Mouse (Mus musculus): Measurements from ENCODE around the gene Fam129c.

Fam129c gene

DNA sequence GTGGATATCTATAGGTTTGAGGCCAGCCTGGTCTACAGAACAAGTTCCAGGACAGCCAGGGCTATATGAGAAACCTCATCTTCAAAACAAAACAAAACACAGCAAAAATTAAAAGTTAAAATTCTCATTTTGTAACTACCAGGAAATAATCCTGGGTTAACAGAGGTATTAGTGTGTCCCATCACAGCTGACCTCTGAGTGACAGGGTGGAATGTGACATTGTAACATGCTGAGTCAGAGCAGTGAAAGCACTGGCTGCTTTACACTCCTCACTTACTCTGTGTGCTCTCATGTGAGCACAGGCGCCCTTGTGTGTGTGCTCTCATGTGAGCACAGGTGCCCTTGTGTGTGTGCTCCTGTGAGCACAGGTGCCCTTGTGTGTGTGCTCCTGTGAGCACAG is 22.4 kb upstream of the Fam129c start:
- no peak for DNase-seq

DNA sequence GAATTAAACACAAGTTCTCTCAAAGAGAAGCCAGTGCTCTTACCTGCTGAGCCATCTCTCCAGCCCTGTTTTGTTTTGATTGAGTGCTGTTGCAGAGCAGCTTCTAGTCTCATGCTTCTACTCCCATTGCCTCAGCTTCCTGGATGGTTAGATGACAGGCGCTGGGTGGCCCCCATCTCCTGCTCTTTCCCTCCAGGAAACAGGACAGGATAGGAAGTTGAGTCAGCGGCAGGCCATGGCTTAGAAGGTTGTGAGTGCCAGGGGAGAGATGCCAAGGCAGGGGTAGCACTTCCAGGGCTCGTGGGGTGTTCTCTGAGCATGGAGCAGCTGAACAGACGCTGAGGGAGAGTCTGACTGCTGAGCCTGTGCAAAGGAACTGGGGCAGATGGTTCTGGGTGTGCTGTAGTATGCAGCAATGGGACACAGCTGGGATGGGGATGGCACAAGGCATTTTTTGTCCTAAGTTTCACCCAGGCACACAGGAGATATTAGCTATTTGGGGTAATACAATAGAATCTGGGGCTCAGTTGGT is 19.5 kb upstream of the Fam129c start:
- DNase-seq: peak in 1 of 2 experiments; percentile 26

DNA sequence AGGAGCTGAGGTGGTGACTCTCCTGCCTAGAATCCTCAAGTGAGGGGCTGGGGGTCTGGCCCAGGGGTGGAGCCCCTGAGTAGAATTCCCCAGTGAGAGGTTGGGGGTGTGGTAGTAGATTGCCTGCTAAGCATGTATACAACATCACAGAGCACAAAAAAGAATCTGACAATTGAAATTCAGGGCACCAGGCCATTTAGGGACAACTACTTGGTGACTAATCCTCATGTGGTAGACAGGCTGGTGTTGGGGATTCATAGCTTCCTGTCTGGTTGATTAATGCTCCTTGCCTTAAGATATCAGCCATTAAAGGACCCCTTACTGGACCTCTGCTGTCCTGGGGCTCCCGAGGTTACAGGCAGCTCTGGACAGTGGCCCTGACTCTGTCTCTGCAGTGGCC is 18.4 kb upstream of the Fam129c start:
- no peak for DNase-seq

DNA sequence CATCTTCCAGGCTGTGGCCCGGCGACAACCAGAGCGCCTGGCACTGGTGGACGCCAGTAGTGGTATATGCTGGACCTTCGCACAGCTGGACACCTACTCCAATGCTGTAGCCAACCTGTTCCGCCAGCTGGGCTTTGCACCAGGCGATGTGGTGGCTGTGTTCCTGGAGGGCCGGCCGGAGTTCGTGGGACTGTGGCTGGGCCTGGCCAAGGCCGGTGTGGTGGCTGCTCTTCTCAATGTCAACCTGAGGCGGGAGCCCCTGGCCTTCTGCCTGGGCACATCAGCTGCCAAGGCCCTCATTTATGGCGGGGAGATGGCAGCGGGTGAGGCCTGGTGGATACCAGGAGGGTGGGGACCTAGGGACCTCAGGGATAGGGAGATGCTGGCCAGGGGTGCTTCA is 18.0 kb upstream of the Fam129c start:
- no peak for DNase-seq

DNA sequence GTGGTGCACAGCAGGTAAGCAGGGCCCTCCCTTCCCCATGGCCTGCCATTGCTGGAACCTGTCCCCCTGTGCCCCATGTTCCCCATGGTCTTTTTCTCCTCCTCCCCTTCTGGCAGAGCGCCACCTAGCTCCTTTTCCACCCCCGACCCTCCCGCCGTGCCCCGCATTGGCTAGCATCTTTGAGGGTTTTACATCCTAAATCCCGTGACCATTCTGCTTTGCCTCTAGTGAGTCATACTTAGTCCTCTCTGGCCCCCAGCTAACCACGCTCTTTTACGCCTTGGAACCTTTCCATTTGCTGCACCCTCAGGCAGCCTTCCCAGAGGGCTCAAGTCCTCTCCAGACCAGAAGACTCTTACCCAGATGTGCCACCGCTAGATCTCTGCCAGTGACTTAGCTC is 17.2 kb upstream of the Fam129c start:
- no peak for DNase-seq

DNA sequence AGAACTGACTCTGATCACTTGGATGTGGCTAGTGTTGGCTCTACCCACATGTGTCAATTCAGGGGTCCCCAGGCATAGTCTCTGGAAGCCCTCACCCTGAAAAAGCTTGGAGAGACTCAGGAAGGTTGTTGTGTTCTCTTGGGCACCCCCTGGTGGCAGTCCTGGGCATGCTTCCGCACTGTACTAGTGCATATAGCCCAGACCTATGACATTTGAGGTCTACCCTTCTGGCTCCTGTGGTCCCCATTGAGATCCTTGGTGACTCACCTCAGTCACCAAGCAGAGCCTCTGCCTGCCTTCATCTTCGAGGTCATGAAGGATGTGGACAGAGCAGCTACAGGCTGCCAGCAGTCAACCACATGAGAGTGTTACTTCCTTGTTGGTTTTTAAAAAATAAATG is 10.6 kb upstream of the Fam129c start:
- DNase-seq: peak; percentile 43 to 53

DNA sequence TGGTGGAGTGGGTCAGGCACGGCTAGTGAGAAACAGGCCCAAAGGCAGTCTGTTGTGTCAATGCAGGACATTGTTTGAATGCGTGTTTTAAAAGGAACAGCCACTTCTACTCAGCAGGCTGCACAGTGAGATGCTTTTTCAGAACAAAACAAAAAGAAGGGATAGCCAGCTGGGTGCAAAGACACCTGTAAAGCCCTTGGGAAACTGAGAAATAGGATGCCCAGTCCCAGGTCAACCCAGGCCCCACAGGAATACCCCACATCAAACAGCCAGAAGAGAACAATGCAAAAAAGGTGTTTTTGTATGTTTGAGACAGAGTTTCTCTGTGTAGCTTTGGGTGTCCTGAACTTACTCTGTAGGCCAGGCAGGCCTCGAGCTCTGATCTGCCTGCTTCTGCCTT is 8.7 kb upstream of the Fam129c start:
- no peak for DNase-seq

DNA sequence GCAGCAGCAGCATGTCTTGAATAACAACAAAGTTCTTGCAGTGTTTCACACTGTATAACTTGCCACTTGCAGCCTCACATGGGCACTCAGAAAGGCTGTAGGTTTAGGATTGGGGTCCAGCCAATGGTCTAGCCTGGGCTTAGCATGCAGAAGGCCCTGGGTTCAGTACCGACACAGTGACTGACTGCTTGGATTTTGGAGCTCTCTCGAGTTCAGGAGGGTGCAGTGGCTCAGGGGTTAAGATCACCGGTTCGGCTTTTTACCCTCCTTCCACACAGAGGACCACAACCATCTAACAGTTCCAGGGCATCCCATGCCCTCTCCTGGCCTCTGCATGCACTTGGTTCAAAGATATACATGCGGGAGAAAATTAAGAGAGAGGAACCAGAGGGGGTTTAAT is 6.4 kb upstream of the Fam129c start:
- no peak for DNase-seq

DNA sequence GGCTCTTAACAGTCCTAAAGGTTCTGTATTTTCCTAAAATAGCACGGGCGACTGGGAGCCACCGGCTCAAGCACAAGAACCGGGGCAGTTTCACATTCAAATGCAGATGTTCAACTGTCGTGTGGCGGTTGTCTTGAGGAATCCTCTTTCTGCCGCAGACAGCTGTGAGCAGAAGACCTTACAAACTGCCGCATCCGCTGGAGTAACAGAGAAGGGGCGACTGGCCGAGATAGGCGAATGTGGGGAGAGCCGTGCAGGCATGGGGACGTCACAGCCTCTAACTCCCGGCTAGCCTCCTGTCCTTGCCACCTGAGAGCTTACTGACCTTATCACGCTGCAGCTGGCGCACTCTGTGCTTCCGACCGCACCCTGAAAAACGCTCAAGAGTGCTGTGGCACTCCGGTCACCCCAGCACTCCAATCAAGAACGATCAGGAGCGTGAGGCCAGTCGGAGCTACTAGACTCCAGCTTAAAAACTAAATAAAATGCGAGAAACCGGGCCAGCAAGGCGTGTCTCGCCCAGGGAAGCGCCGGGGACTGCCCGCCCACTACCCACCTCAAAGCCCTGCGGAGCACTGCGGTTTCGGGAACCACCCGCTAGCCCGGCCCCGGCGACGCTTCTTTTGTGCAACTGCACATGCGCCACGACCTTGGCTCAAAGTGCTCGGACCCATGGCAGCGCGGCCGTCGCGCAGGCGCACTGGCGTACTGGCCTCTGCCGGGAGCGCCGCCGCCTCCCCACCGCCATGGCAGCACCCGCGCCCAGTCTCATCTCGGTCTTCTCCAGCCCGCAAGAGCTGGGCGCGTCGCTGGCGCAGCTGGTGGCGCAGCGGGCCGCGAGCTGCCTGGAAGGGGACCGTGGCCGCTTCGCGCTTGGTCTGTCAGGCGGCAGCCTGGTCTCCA is 5.7 kb upstream of the Fam129c start, which contains the start of gene Pgls:
Gene Pgls, plus strand, starts transcription at position 706 of the 903 bp plus-strand sequence.
- peak; percentile 98 for DNase-seq

DNA sequence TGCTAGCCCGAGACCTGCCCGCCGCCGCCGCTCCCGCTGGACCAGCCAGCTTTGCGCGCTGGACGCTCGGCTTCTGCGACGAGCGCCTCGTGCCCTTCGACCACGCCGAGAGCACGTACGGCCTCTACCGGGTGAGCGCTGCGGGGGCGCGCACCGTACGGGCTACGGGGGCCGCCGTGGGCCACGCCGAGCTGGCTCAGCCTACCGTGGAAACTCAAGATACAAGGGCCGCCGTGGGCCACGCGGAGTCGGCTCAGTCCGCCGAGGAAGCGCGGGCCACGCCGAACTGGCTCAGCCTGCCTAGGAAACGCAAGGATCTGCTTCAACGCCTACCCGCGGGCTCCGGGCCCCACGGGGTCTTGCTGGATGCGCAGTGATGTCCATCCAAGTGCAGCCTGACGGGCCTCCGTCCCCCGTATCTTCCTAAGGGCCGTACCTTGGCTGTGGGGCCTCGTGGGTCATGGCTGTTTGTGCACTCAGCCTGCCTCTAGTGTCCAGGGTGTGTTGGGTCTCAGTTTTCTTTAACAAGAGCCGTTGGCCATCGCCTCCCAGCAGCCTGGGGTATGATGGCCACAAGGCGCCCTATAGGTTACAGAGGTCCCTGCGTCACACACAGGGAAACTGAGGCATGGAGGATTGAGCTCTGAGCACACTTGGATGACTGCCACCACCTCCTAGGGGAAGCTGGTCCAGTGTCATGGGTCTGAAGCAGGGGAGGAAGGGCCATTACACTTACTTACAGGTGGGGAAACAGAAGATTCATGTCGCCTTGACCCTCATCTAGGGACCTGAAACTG is 4.9 kb upstream of the Fam129c start:
- DNase-seq: peak; percentile 91 to 93

DNA sequence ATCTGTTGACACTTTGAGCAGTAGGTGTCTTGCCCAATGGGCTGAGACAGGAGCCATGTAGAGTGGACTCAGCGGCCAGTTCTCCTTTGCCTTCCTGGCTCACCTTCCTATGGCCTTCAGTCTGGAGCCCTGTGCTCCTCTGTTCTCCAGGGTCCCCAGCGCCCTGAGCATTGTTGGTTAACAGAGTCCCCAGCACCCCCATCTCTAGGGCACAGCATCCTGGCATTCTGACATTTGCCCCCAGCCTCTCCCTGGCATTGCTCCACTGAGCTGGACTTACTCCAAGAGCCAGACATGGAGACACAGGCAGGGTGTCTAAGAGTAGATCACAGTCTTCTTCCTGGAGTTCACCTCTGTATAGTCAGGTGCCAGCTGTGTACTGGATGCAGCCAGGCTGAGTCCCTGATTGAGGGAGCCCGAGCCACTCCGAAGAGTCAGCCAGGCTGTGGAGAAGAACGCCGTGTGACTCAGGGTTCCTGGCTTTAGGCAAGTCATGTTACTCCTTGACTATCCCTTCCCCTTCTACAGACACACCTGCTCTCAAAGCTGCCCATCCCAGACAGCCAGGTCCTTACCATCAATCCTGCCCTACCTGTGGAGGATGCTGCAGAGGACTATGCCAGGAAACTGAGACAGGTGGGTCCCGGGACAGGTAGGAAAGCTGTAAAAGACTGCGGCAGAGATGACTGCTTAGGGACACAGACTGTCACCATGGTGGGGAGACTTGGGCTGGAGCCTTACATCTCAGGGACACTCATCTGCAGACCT is 3.7 kb upstream of the Fam129c start:
- DNase-seq: no peak

DNA sequence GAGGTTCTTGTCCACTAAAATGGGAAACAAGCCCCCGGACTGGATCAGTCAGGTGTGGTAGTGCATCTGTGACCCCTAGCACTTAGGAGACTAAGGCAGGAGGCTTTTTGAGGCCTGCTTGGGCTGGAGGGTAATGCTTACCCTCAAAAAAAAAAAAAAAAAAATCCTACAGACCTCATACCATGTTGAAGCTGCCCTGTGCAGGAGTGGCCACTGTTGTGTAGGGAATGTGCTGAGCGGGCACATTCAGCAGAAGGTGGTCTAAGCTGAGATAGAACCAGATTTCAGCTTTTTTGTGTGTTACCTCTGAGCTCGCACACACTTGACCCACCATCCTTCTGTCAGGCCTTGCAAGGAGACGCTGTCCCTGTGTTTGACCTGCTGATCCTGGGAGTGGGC is 3.1 kb upstream of the Fam129c start:
- DNase-seq: no peak

DNA sequence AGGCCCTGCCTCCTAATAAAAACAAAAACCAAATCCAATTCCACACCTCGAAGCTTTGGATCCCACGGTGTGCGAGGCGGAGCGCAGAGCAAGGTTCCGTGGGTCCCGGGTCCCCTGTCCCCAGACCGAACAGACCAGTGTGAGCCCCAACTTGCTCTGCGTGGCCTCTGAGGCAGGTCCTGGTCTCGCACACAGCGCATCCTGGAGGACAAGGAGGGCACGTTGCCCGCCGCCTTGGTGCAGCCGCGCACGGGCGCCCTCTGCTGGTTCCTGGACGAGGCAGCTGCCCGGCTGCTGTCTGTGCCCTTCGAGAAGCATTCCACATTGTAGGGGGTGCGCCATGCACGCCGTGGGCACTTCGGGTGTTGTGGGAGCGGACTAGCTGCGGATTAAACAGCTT is 1.6 kb upstream of the Fam129c start:
- peak; percentile 94 to 97 for DNase-seq

DNA sequence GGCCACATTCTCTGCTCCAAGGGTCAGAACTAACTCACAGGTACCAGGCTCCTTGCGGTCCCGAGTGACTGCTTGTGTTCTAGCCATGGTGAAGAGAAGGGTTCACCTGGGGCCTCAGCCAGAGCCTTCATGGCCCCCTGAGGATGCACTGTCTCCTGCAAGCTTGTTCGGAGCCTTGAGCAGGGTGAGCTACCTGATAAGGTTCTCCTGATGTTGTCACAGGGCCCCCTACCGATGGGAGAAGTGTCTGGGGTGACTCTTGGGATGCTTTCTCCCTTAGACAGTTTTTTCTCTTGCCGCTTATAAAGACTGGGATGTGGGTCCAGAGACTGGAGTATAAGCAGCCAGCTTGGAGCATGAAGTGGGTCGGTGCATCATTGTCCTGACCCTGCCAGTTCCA is 1.1 kb upstream of the Fam129c start:
- DNase-seq: no peak

DNA sequence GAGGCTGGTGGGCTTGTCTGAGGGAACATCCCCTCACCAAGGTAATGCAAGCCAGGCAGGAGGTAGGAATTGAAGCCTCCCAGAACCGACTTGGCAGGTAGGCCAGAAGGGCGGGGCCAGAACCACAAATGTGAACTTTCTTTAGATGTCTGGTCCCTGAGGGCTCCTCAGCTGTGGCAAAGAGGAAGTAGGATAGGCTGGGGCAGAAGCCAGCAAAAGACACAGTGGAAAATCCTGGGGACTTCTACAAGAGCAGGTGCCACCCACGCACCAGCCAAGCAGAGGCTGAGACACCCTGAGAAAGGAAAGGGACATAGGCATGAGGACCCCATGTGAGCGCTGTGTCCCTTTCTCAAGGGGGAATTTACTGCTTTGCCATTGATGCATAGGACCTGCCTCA is 650 bp upstream of the Fam129c start:
- no peak for DNase-seq

DNA sequence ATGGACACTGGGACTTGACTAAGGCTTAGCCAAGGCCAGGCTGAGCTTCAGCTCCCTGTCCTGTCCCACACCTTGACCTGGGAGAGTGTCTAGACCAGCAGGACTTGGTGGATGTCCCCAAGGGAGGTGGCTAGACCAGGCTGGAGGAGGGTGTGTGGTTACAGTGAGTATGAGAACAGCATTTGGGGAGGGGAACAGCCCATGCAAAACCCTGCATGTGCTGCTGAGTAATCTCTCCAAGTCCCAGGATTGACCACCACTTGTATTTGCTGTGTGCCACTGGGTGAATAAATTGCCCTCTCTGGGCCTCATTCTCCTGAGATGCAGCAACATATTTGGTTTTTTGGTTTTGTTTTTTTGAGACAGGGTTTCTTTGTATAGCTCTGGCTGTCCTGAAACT is 927 bp downstream of the Fam129c start:
- DNase-seq: no peak

DNA sequence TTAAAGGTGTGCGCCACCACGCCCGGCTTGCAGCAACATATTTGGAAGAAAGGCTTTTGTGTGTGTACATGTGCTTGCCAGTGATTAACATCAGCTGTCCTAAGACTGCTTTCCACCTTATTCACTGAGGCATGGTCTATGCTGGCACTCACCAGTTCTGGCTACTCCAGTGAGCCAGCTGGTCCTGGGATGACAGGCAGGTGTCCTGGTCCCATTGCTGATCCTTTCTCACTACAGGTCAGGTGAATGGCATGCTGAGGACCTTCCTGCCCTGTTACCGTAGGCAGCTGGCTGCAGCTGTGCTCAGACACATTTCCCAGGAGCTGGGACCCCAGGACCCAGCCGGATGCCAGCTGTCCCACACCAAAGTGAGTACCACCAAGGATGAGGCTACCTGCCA is 1.4 kb downstream of the Fam129c start:
- DNase-seq: no peak

DNA sequence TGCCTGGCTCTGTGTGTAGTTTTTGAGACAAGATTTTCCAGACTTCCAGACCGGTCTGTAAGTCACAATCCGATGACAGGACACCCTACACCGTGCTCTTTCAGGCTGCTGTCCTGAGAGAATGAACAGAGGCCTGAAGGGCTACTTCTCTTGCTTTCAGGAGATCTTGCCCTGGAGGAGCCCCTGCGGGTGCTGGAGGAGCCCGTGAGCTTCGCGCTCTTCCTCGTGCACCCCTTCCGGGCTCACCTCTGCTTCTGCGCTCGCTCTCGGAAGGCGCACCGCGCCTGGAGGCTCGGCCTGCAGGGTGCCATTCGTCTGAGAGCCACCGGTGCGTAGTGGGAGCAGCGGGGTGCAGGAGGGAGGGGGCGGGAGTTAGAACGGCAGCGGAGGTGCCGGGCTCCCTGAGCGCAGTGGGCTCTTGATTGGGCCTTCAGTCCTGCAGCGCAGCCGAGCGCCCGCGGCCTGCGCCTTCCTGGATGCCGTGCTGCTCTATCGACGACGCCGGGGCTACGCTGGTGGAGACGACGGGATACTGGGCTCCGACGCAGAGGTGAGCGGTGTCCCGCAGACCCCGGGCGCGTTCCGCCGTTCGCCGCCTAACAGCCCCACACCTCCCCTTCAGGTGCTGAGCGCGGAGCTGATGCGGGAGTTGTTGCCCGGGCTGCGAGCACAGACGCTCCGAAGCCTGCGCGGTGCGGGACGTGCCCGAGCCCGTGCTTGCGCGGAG is 4.7 kb downstream of the Fam129c start:
- no peak for DNase-seq

DNA sequence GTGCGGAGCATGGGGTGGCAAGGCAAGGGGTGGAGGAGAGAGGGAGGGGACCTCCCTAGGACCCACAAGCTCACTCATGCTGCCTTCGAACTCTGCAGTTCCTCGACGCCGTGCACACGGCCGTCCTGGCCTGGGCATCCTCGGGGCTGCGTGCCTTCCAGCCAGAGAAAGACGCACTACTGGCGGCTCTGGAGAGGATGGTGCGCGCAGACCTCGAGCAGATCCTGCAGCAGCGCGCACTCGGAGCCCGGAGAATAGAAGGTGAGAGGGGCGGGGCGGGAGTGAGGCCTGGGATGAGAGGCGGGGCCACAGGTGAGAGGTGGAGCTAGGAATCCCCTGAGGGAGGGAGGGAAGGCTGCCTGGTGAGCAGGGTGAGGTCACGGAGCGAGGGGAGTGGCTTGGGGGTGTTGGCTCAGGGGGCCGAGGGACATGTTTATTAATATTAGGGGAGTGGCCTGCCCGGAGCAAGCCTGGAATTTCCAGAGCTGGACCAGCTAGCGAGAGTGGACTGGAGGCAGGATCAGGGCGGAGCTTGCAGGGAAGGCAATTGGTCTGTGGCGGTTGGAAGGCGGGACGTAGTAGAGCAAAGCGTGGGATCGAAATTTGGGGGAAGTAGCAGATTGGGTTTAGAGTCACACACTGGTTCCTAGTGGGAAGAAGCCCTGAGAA is 5.4 kb downstream of the Fam129c start:
- no peak for DNase-seq

DNA sequence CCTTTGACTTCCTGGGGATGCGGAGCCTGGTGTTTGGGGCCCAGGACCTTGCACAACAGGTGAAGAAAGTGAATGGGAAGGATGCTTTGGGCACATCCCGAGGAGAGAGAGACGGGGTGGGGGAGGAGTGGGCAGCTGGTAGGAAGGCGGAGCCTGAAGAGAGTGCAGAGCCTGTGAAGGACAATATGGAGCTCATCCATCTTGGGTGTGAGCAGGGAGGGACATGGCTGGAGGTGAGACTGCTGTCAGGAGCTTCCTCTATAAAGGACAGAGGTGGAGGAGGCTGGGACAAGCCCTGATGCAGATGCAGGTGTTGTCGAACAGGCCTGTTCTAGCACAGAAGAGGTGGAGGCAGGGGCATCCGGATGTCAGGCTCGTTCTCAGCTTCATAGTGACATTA is 6.6 kb downstream of the Fam129c start:
- DNase-seq: no peak

DNA sequence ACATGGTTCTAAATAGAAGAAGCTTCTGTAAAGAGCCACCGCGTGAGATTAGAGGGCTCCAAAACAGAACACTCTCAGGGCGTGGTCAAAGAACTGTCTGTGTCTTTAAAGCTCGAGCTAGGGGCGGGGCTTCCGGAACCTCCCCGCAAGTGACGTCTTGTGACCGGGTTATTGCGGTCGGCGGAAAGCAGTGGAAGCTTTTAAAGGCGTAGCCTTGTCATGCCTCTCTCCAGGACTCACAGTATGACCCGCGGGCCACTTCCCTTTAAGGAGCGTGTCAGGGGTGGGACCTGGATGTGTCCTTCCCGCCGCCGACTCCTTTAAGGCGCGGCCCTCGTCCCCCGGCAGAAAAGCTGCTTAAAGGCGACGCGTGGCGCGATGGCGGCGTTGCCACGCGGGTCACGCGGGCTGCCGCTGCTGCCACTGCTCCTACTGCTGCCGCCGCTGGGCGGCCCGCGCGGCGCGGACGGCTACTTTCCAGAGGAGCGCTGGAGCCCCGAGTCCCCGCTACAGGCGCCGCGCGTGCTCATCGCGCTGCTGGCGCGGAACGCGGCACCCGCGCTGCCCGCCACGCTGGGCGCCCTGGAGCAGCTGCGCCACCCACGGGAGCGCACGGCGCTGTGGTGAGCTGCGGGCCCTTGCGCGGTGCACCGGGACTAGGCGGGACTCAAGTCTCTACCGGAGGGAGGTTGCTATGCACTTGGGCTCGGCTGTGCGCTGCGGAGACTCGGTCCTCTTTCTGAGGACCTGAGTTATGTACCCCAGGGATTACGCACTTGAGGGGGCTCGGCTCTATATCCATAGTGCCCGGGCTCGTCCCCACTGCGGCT is 13.6 kb downstream of the Fam129c start, which contains the start of gene Colgalt1:
Gene Colgalt1, plus strand, starts transcription at position 177 of the 830 bp plus-strand sequence.
- peak; percentile 97 for DNase-seq
